Mouse (Mus musculus) kidney, postnatal 4 days (tissue): ENCODE results near the gene Map3k10.

ENCODE experiments used
- DNase-seq, 2 experiments: peaks; one replicate each; pipeline ENCODE4 v3.0.0; 2021; ENCODE audit warnings: mixed read lengths in 2 of 2

Map3k10 gene

GRCm38 (mm10) chr7:27674522-27675221 lies at the start of gene Map3k10:
Map3k10 (minus strand) TSS chr7:27674598.
- DNase-seq = peak; percentile 95 to 96

- no peak for DNase-seq
These were observed 47.6 kb upstream of the Map3k10 start for GRCm38 (mm10) chr7:27721951-27722350.

- no peak for DNase-seq
These were observed 36.0 kb upstream of the Map3k10 start for GRCm38 (mm10) chr7:27710402-27710801.

- DNase-seq = no peak
These were observed 22.3 kb upstream of the Map3k10 start for GRCm38 (mm10) chr7:27696711-27697110.

GRCm38 (mm10) chr7:27691076-27691475 lies 16.7 kb upstream of the Map3k10 start:
- peak; percentile 56 to 58 for DNase-seq

GRCm38 (mm10) chr7:27688815-27689612 lies 14.6 kb upstream of the Map3k10 start, which contains the start of gene Zfp607b:
Zfp607b (plus strand) TSS chr7:27689340.
- DNase-seq = peak; percentile 88 to 92

- DNase-seq = peak in 1 of 2 experiments; percentile 3
These were observed 13.9 kb upstream of the Map3k10 start for GRCm38 (mm10) chr7:27688246-27688788.

- DNase-seq = no peak
These were observed 13.4 kb upstream of the Map3k10 start for GRCm38 (mm10) chr7:27687836-27688235.

- DNase-seq = no peak
These were observed 12.6 kb upstream of the Map3k10 start for GRCm38 (mm10) chr7:27687043-27687442.

- DNase-seq = peak in 1 of 2 experiments; percentile 17
These were observed 11.3 kb upstream of the Map3k10 start for GRCm38 (mm10) chr7:27685681-27686080.

GRCm38 (mm10) chr7:27685220-27685619 lies 10.8 kb upstream of the Map3k10 start:
- no peak for DNase-seq

GRCm38 (mm10) chr7:27683218-27683617 lies 8.8 kb upstream of the Map3k10 start:
- no peak for DNase-seq

- DNase-seq = no peak
These were observed 819 bp upstream of the Map3k10 start for GRCm38 (mm10) chr7:27675222-27675612.

- DNase-seq = no peak
These were observed 240 bp downstream of the Map3k10 start for GRCm38 (mm10) chr7:27674195-27674521.

- peak; percentile 62 to 63 for DNase-seq
These were observed 745 bp downstream of the Map3k10 start for GRCm38 (mm10) chr7:27673575-27674131.

GRCm38 (mm10) chr7:27673064-27673574 lies 1.3 kb downstream of the Map3k10 start:
- DNase-seq = peak in 1 of 2 experiments; percentile 14

- no peak for DNase-seq
These were observed 12.4 kb downstream of the Map3k10 start for GRCm38 (mm10) chr7:27662038-27662437.

- no peak for DNase-seq
These were observed 15.4 kb downstream of the Map3k10 start for GRCm38 (mm10) chr7:27658712-27659663.

- DNase-seq = peak in 1 of 2 experiments; percentile 22
These were observed 16.5 kb downstream of the Map3k10 start for GRCm38 (mm10) chr7:27657824-27658395.

- DNase-seq = no peak
These were observed 17.8 kb downstream of the Map3k10 start for GRCm38 (mm10) chr7:27656600-27656999.

GRCm38 (mm10) chr7:27655545-27655944 lies 18.9 kb downstream of the Map3k10 start:
- DNase-seq = no peak
